Mouse (Mus musculus): ENCODE measurements at regions not wholly inside any gene's neighbourhood (a gene's known extent, or its start where the extent isn't known, plus 50 kb on each side); places are given as distances from the start of the nearest gene placed in this dataset.

GRCm38 (mm10) chr7:36317466-36318212, 380.3 kb upstream of the Tshz3 start:
- DNase-seq (ENCODE audit: low spot score) (peak; percentile 59), ATAC-seq (ENCODE audit: insufficient number of reproducible peaks, low FRiP score, low TSS enrichment, low read depth) (peak; percentile 73; the same call in 1 of the 2 replicates)
- Histone ChIP-seq H3K27me3 (ENCODE audit: control insufficient read depth, insufficient read depth, low read length) (no peaks in the 10 kb centered on the region), H3K4me3 (ENCODE audit: low read depth, low read length) (no peak overlapping the region), H3K9me3 (ENCODE audit: control insufficient read depth, low read length) (no peaks in the 10 kb centered on the region), H3K36me3 (ENCODE audit: control insufficient read depth, insufficient read depth, low read length) (no peaks in the 10 kb centered on the region), H3K4me1 (ENCODE audit: control insufficient read depth, insufficient read depth, low read length) (0 out of 2 replicates have a peak, but pooled peaks cover 5% of the 10 kb centered on the region), H3K27ac (replicated peaks; ENCODE audit: low read depth, low read length) (peak overlapping the region; percentile 48; the same call in 1 of the 2 replicates), H3K9ac (ENCODE audit: low read length) (no peak overlapping the region), H3K4me2 (ENCODE audit: low read depth, severe bottlenecking) (no peak overlapping the region)
- 17% methylated on average over 3 of the region's 3 CpGs for WGBS

- DNase-seq (ENCODE audit: low spot score) (no peak), ATAC-seq (ENCODE audit: insufficient number of reproducible peaks, low FRiP score, low TSS enrichment, low read depth) (no peak)
- WGBS: 93% methylated on average over 1 of the region's 1 CpGs
- Histone ChIP-seq H3K9ac (ENCODE audit: low read length) (no peak overlapping the region), H3K36me3 (ENCODE audit: control insufficient read depth, insufficient read depth, low read length) (no peaks in the 10 kb centered on the region), H3K27ac (replicated peaks; ENCODE audit: low read depth, low read length) (no peak overlapping the region), H3K4me2 (ENCODE audit: low read depth, severe bottlenecking) (no peak overlapping the region), H3K9me3 (ENCODE audit: control insufficient read depth, low read length) (no peaks in the 10 kb centered on the region), H3K4me3 (ENCODE audit: low read depth, low read length) (no peak overlapping the region), H3K27me3 (ENCODE audit: control insufficient read depth, insufficient read depth, low read length) (no peaks in the 10 kb centered on the region), H3K4me1 (ENCODE audit: control insufficient read depth, insufficient read depth, low read length) (0 out of 2 replicates have a peak, but pooled peaks cover 5% of the 10 kb centered on the region)
Measured at GRCm38 (mm10) chr7:36313751-36314150, 384.2 kb upstream of the Tshz3 start.

- Histone ChIP-seq H3K4me3 (ENCODE audit: low read depth, low read length) (no peak overlapping the region), H3K27me3 (ENCODE audit: control insufficient read depth, insufficient read depth, low read length) (no peaks in the 10 kb centered on the region), H3K4me2 (ENCODE audit: low read depth, severe bottlenecking) (no peak overlapping the region), H3K9ac (ENCODE audit: low read length) (no peak overlapping the region), H3K4me1 (ENCODE audit: control insufficient read depth, insufficient read depth, low read length) (no peaks in the 10 kb centered on the region), H3K9me3 (ENCODE audit: control insufficient read depth, low read length) (no peaks in the 10 kb centered on the region), H3K27ac (replicated peaks; ENCODE audit: low read depth, low read length) (no peak overlapping the region), H3K36me3 (ENCODE audit: control insufficient read depth, insufficient read depth, low read length) (no peaks in the 10 kb centered on the region)
- DNase-seq (ENCODE audit: low spot score) (no peak), ATAC-seq (ENCODE audit: insufficient number of reproducible peaks, low FRiP score, low TSS enrichment, low read depth) (no peak)
- 90% methylated on average over 5 of the region's 5 CpGs for WGBS
Measured at GRCm38 (mm10) chr7:36309761-36310605, 387.9 kb upstream of the Tshz3 start.

- DNase-seq (ENCODE audit: low spot score) (no peak), ATAC-seq (ENCODE audit: insufficient number of reproducible peaks, low FRiP score, low TSS enrichment, low read depth) (no peak)
- Histone ChIP-seq H3K4me3 (ENCODE audit: low read depth, low read length) (no peak overlapping the region), H3K9me3 (ENCODE audit: control insufficient read depth, low read length) (no peaks in the 10 kb centered on the region), H3K27ac (replicated peaks; ENCODE audit: low read depth, low read length) (no peak overlapping the region), H3K9ac (ENCODE audit: low read length) (no peak overlapping the region), H3K4me1 (ENCODE audit: control insufficient read depth, insufficient read depth, low read length) (no peaks in the 10 kb centered on the region), H3K4me2 (ENCODE audit: low read depth, severe bottlenecking) (no peak overlapping the region), H3K36me3 (ENCODE audit: control insufficient read depth, insufficient read depth, low read length) (no peaks in the 10 kb centered on the region), H3K27me3 (ENCODE audit: control insufficient read depth, insufficient read depth, low read length) (no peaks in the 10 kb centered on the region)
- WGBS: 88% methylated on average over 9 of the region's 9 CpGs
Measured at GRCm38 (mm10) chr7:36308726-36309125, 389.2 kb upstream of the Tshz3 start.

- H3K4me2 ChIP-seq (ENCODE audit: low read depth, severe bottlenecking): no peak overlapping the region
- ATAC-seq (ENCODE audit: insufficient number of reproducible peaks, low FRiP score, low TSS enrichment, low read depth): no peak
- H3K27ac ChIP-seq (replicated peaks; ENCODE audit: low read depth, low read length): no peak overlapping the region
- no peak for DNase-seq (ENCODE audit: low spot score)
- no peaks in the 10 kb centered on the region for H3K36me3 ChIP-seq (ENCODE audit: control insufficient read depth, insufficient read depth, low read length)
- no peak overlapping the region for H3K4me3 ChIP-seq (ENCODE audit: low read depth, low read length)
- WGBS: 83% methylated on average over 10 of the region's 10 CpGs
- no peaks in the 10 kb centered on the region for H3K4me1 ChIP-seq (ENCODE audit: control insufficient read depth, insufficient read depth, low read length)
- no peaks in the 10 kb centered on the region for H3K9me3 ChIP-seq (ENCODE audit: control insufficient read depth, low read length)
- no peaks in the 10 kb centered on the region for H3K27me3 ChIP-seq (ENCODE audit: control insufficient read depth, insufficient read depth, low read length)
- H3K9ac ChIP-seq (ENCODE audit: low read length): no peak overlapping the region
Measured at GRCm38 (mm10) chr7:36308106-36308620, 389.8 kb upstream of the Tshz3 start.

DNA sequence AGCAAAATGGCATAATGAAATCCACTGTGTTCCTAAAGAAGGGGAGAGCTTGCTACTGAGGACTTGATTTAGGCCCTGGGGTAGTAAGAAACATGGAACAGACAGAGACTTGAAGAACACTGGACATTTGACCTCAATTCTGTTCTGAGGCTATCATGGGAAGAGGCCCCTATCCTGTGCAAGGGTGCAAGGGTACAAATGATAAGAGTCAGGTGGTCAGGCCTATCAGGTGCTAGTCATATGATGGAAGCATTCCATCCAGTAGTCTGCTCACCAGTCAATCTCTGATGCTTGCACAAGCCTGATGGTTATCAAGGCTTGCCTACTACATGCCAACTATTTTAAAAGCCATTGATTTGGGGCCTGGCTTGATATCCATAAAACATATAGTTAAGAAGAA, 420.6 kb upstream of the Tshz3 start:
- no peak for ATAC-seq (ENCODE audit: insufficient number of reproducible peaks, low FRiP score, low TSS enrichment, low read depth)

GRCm38 (mm10) chr7:36268966-36269365, 429.0 kb upstream of the Tshz3 start:
- 33% methylated on average over 5 of the region's 5 CpGs for WGBS
- no peak overlapping the region for H3K4me3 ChIP-seq (ENCODE audit: low read depth, low read length)
- H3K4me2 ChIP-seq (ENCODE audit: low read depth, severe bottlenecking): no peak overlapping the region
- H3K27ac ChIP-seq (replicated peaks; ENCODE audit: low read depth, low read length): no peak overlapping the region
- H3K9ac ChIP-seq (ENCODE audit: low read length): no peak overlapping the region
- no peak for DNase-seq (ENCODE audit: low spot score)
- no peaks in the 10 kb centered on the region for H3K27me3 ChIP-seq (ENCODE audit: control insufficient read depth, insufficient read depth, low read length)
- no peaks in the 10 kb centered on the region for H3K9me3 ChIP-seq (ENCODE audit: control insufficient read depth, low read length)
- ATAC-seq (ENCODE audit: insufficient number of reproducible peaks, low FRiP score, low TSS enrichment, low read depth): no peak
- no peaks in the 10 kb centered on the region for H3K36me3 ChIP-seq (ENCODE audit: control insufficient read depth, insufficient read depth, low read length)
- no peaks in the 10 kb centered on the region for H3K4me1 ChIP-seq (ENCODE audit: control insufficient read depth, insufficient read depth, low read length)

More for the DNA sequence above, 420.6 kb upstream of the Tshz3 start:
- Histone ChIP-seq H3K27me3 (ENCODE audit: control insufficient read depth, insufficient read depth, low read length) (no peaks in the 10 kb centered on the region), H3K9me3 (ENCODE audit: control insufficient read depth, low read length) (no peaks in the 10 kb centered on the region), H3K36me3 (ENCODE audit: control insufficient read depth, insufficient read depth, low read length) (no peaks in the 10 kb centered on the region), H3K4me1 (ENCODE audit: control insufficient read depth, insufficient read depth, low read length) (no peaks in the 10 kb centered on the region), H3K9ac (ENCODE audit: low read length) (no peak overlapping the region), H3K4me2 (ENCODE audit: low read depth, severe bottlenecking) (no peak overlapping the region), H3K4me3 (ENCODE audit: low read depth, low read length) (no peak overlapping the region), H3K27ac (replicated peaks; ENCODE audit: low read depth, low read length) (no peak overlapping the region)
- DNase-seq (ENCODE audit: low spot score): no peak

- no peak for DNase-seq (ENCODE audit: low spot score)
- H3K27me3 ChIP-seq (ENCODE audit: control insufficient read depth, insufficient read depth, low read length): no peaks in the 10 kb centered on the region
- 89% methylated on average over 7 of the region's 7 CpGs for WGBS
- H3K4me3 ChIP-seq (ENCODE audit: low read depth, low read length): no peak overlapping the region
- no peak overlapping the region for H3K27ac ChIP-seq (replicated peaks; ENCODE audit: low read depth, low read length)
- H3K36me3 ChIP-seq (ENCODE audit: control insufficient read depth, insufficient read depth, low read length): no peaks in the 10 kb centered on the region
- no peak overlapping the region for H3K9ac ChIP-seq (ENCODE audit: low read length)
- no peaks in the 10 kb centered on the region for H3K9me3 ChIP-seq (ENCODE audit: control insufficient read depth, low read length)
- no peak overlapping the region for H3K4me2 ChIP-seq (ENCODE audit: low read depth, severe bottlenecking)
- no peaks in the 10 kb centered on the region for H3K4me1 ChIP-seq (ENCODE audit: control insufficient read depth, insufficient read depth, low read length)
- no peak for ATAC-seq (ENCODE audit: insufficient number of reproducible peaks, low FRiP score, low TSS enrichment, low read depth)
Measured at GRCm38 (mm10) chr7:36265163-36265823, 432.6 kb upstream of the Tshz3 start.

Measured in limb, embryonic 11.5 days (tissue).